Mouse (Mus musculus) ES-E14 (cell line): ENCODE data around the gene Hoxd10. TPM values are rescaled to one million over a fixed set of nuclear protein-coding genes. Genes with fewer than 3 reads are reported as not detected.
A peak's percentile ranks its signal among the peaks of the same experiment; 100 is the strongest.

Source experiments
- DNase-seq: peaks from one replicate; pipeline ENCODE4 v3.0.0-alpha.2; 2013; ENCODE audit warnings: low read depth, low spot score
- H3K27ac ChIP-seq: 2 replicates; pipeline ENCODE4 v1.5.1; 2012; ENCODE audit warnings: low read depth, mild to moderate bottlenecking, low read length, moderate library complexity, mixed read lengths; ENCODE audit not compliant: poor library complexity, insufficient read depth, severe bottlenecking
- H3K36me3 ChIP-seq: 2 replicates; pipeline ENCODE4 v1.6.1; 2012; ENCODE audit warnings: mild to moderate bottlenecking, low read length, moderate library complexity, mixed read lengths; ENCODE audit not compliant: control insufficient read depth, poor library complexity, insufficient read depth, severe bottlenecking
- H3K4me1 ChIP-seq, 2 experiments: fragments of 150-350 bp in 1 of 2; sonication (generic) in 1 of 2; 2 replicates each; pipeline ENCODE4 v1.6.1; 2012; ENCODE audit warnings: low read length in 2 of 2, mild to moderate bottlenecking in 1 of 2, mixed read lengths in 1 of 2; ENCODE audit not compliant: control insufficient read depth in 2 of 2, insufficient read depth in 2 of 2, poor library complexity in 1 of 2
- H3K4me3 ChIP-seq, 2 experiments: fragments of 150-350 bp in 1 of 2; sonication (generic) in 1 of 2; 2 replicates each; pipeline ENCODE4 v1.5.1; 2012; ENCODE audit warnings: low read length in 2 of 2, low read depth in 1 of 2, mild to moderate bottlenecking in 1 of 2, mixed read lengths in 1 of 2; ENCODE audit not compliant: insufficient read depth in 1 of 2, poor library complexity in 1 of 2, severe bottlenecking in 1 of 2
- H3K9ac ChIP-seq: 2 replicates; pipeline ENCODE4 v1.6.1; 2012; ENCODE audit warnings: low read depth, mild to moderate bottlenecking, low read length, mixed read lengths; ENCODE audit not compliant: poor library complexity, insufficient read depth, severe bottlenecking
- H3K9me3 ChIP-seq: fragments of 150-350 bp; sonication (generic); 2 replicates; pipeline ENCODE4 v1.6.1; 2012; ENCODE audit warnings: low read depth, mild to moderate bottlenecking, low read length; ENCODE audit not compliant: control insufficient read depth, insufficient read depth
- CHD2 ChIP-seq: IDR thresholded peaks from 2 replicates; pipeline ENCODE4 v1.6.1; 2014; ENCODE audit warnings: mild to moderate bottlenecking, low read depth, low read length, inconsistent platforms
- HCFC1 ChIP-seq: IDR thresholded peaks from 2 replicates; pipeline ENCODE4 v1.6.1; 2012; ENCODE audit warnings: low read length, inconsistent platforms, borderline replicate concordance; ENCODE audit not compliant: insufficient read depth
- MAFK ChIP-seq: IDR thresholded peaks from 2 replicates; pipeline ENCODE4 v1.6.1; 2014; ENCODE audit warnings: mild to moderate bottlenecking, low read depth, low read length, inconsistent platforms; ENCODE audit not compliant: insufficient read depth
- ZC3H11A ChIP-seq: IDR thresholded peaks from 2 replicates; pipeline ENCODE4 v1.6.1; 2012; ENCODE audit warnings: low read depth, mild to moderate bottlenecking, inconsistent platforms, low read length, borderline replicate concordance
- ZNF384 ChIP-seq: IDR thresholded peaks from 2 replicates; pipeline ENCODE4 v1.6.1; 2012; ENCODE audit warnings: low read depth, low read length, inconsistent platforms
- in situ Hi-C, 2 experiments: fragments of 600-800 bp; cut with MboI; formaldehyde crosslinking; loops; one replicate each; pipeline ENCODE4 v1.15.1; 2025; ENCODE audit warnings: low sequenced_read_pairs in 2 of 2, inconsistent platforms in 1 of 2; ENCODE audit not compliant: unreplicated experiment in 2 of 2
- total RNA-seq: library from RNA; depleted of rRNA; stranded (reverse); fragments of 300-350 nt; gene quantifications from 2 replicates; pipeline ENCODE4 v1.2.3, GENCODE M21; 2012

Gene Hoxd10
- total RNA-seq, 1 experiment, result 0.40 TPM

- H3K9ac ChIP-seq, result no peak overlapping the region
- H3K27ac ChIP-seq, result no peak overlapping the region
- no peak overlapping the region; a peak in 1 of 4 replicates for H3K4me3 ChIP-seq
- no peaks in the 10 kb centered on the region for H3K36me3 ChIP-seq
- H3K4me1 ChIP-seq, result peaks cover 0 to 10% of the 10 kb centered on the region in 2 experiments; a peak in 1 of 4 replicates
- TF ChIP-seq HCFC1 (no peak), ZC3H11A (no peak), MAFK (no peak), CHD2 (no peak), ZNF384 (no peak)
- DNase-seq, result no peak
- in situ Hi-C loops, result loop anchor here in 1 of 2 experiments (25.0 kb wide), 1 partner anchor 908 kb away; no protein-coding TSS in a partner anchor
- no peaks in the 10 kb centered on the region for H3K9me3 ChIP-seq
These were observed 12.1 kb upstream of the Hoxd10 start for GRCm38 (mm10) chr2:74679596-74679971.

GRCm38 (mm10) chr2:74679980-74680379, 11.7 kb upstream of the Hoxd10 start:
- TF ChIP-seq MAFK, result no peak
- no peak for TF ChIP-seq ZC3H11A
- TF ChIP-seq ZNF384, result no peak
- no peak for TF ChIP-seq HCFC1
- no peak for TF ChIP-seq CHD2
- H3K4me3 ChIP-seq, result peak overlapping the region in 1 of 2 experiments; percentile 23; a peak in 2 of 4 replicates
- peaks cover 0 to 10% of the 10 kb centered on the region in 2 experiments; a peak in 1 of 4 replicates for H3K4me1 ChIP-seq
- no peaks in the 10 kb centered on the region for H3K9me3 ChIP-seq
- H3K9ac ChIP-seq, result no peak overlapping the region
- H3K36me3 ChIP-seq, result no peaks in the 10 kb centered on the region
- no peak overlapping the region for H3K27ac ChIP-seq
- in situ Hi-C loops, result loop anchor here (10.0 to 25.0 kb wide), 2 partner anchors 65 to 907 kb away; no protein-coding TSS in a partner anchor
- no peak for DNase-seq

GRCm38 (mm10) chr2:74680561-74681398, 10.9 kb upstream of the Hoxd10 start:
- no peak for DNase-seq
- Histone ChIP-seq H3K4me1 (peaks cover 0 to 8% of the 10 kb centered on the region in 2 experiments; a peak in 1 of 4 replicates), H3K9me3 (no peaks in the 10 kb centered on the region), H3K9ac (no peak overlapping the region), H3K36me3 (no peaks in the 10 kb centered on the region), H3K4me3 (no peak overlapping the region), H3K27ac (no peak overlapping the region)
- in situ Hi-C loops, result loop anchor here (10.0 to 25.0 kb wide), 2 partner anchors 64 to 907 kb away; no protein-coding TSS in a partner anchor
- TF ChIP-seq ZNF384, result no peak
- no peak for TF ChIP-seq HCFC1
- TF ChIP-seq ZC3H11A, result no peak
- TF ChIP-seq MAFK, result no peak
- no peak for TF ChIP-seq CHD2

- Histone ChIP-seq H3K4me1 (peaks cover 0 to 8% of the 10 kb centered on the region in 2 experiments; a peak in 1 of 4 replicates), H3K9ac (no peak overlapping the region), H3K27ac (no peak overlapping the region), H3K9me3 (no peaks in the 10 kb centered on the region), H3K4me3 (peak overlapping the region in 1 of 2 experiments; percentile 40; a peak in 3 of 4 replicates), H3K36me3 (no peaks in the 10 kb centered on the region)
- TF ChIP-seq HCFC1 (peak; percentile 79), ZNF384 (no peak)
- in situ Hi-C loops, result loop anchor here (10.0 to 25.0 kb wide), 2 partner anchors 63 to 905 kb away; no protein-coding TSS in a partner anchor
- no peak for DNase-seq
These were observed 9.9 kb upstream of the Hoxd10 start for GRCm38 (mm10) chr2:74681594-74682531.
